Mouse (Mus musculus) gastrocnemius, postnatal 14 days (tissue): ENCODE results near the gene Sh3pxd2a. TPM values are rescaled to one million over a fixed set of nuclear protein-coding genes. Genes with fewer than 3 reads are reported as not detected.

Experiments
- DNase-seq: peaks from one replicate; pipeline ENCODE4 v3.0.0; 2021; ENCODE audit warnings: mixed read lengths
- intact Hi-C: fragments of 180-260 bp; cut with DNase I; formaldehyde crosslinking; loops from one replicate; pipeline ENCODE4 v1.15.1; 2025; ENCODE audit warnings: low total_unique reads
- total RNA-seq, 2 experiments: library from RNA; stranded (reverse); gene quantifications; 2 replicates each; pipeline ENCODE4 v1.2.3; 2021

Gene Sh3pxd2a
- total RNA-seq, 2 experiments from 2014 or later = 50.6 to 58.9 TPM

DNA sequence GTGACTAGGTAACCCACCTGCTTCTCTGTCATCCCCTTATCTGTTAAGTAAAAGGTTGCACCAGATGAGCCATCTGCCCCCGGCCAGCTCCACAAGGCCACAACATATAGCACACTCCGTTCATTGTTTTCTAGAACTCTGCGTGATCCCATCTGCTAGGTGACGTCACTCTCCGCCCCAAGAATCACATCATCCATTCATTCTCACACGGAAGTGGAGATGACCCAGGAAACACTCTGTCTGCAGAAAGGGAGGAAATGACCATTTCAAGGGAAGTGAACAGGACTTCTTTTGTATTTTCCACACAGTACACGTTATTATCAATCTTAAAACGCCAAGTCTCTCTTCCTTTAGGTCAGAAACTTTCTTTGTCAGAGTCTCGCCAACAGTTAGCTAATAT is 2.8 kb downstream of the Sh3pxd2a start:
- intact Hi-C loops = no loop called here

GRCm38 (mm10) chr19:47460120-47460960 is 3.9 kb downstream of the Sh3pxd2a start:
- intact Hi-C loops = no loop called here
- no peak for DNase-seq

More for the DNA sequence above, 2.8 kb downstream of the Sh3pxd2a start:
- no peak for DNase-seq

- intact Hi-C loops = no loop called here
- no peak for DNase-seq
Observed at GRCm38 (mm10) chr19:47459214-47459613, 5.0 kb downstream of the Sh3pxd2a start.

DNA sequence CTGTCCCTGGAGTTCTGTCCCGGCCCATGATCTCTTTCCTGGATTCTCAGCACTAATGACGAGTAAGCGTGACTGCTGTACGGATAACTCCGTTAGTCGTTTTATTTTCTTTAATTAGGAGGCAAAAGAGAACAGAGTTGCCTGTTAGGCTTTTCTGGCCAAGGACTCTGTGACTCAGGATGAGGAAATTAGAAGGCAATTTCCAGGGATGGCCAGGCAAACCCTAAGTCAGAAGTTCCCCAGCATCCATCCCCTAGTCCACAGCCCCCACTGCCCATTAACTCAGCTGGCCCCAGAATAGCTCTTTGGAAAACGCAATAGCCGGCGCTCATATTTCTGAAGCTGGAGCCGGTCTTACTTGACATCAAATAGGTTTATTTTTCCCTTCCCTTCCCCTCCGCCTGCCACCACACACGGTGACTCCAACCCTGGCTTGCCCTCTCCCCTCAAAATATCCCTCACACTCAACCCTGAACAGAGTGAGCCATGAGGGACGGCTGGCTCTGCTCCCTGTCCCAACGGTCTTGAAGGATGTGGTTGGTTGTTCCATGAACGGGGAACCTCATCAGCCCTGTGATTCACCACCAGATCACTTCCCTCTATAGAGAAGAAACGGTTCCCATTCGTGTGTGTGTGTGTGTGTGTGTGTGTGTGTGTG is 5.6 kb downstream of the Sh3pxd2a start:
- DNase-seq = peak; percentile 61
- intact Hi-C loops = no loop called here

DNA sequence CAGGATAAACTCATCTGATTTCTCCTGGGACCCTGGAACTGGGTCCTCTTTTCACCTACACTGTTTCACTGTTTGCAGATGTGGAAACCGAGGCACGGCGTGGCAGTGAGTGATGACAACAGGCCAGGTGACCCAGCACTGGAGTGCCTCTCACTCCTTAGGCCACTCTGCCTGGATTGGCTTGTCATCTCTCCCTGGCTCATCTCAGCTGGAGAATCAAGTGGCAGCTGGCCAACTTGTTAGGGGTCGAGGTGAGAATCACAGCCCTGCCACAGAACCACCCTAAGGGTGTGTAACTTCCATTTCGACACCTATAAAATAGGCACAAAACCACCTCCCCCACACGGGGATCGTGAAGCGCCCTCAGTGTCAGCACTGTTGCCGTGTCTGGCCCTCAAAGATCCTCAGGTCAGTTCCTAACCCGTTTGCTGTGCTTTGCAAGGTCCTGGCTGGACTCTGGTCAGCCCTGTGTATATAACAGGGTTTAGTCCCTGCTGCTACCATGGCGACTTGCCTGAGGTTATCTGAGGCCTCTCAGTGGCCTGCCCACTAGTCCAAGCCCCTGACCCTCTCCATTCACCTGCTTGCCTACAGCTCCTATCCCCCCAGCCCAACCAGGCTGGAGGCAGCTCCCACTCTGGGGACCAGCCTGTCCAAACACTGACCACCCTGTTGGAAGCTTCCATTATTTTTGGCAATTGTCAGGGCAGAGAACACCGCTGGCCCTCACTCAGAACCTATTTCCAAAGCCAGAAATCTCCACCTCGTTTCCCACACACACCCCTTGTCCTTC is 6.3 kb downstream of the Sh3pxd2a start:
- intact Hi-C loops = no loop called here
- peak; percentile 52 for DNase-seq

- intact Hi-C loops = no loop called here
- no peak for DNase-seq
Observed at GRCm38 (mm10) chr19:47456021-47456420, 8.2 kb downstream of the Sh3pxd2a start.

- intact Hi-C loops = no loop called here
- DNase-seq = no peak
Observed at GRCm38 (mm10) chr19:47455001-47455755, 9.0 kb downstream of the Sh3pxd2a start.

- DNase-seq = no peak
- intact Hi-C loops = no loop called here
Observed at GRCm38 (mm10) chr19:47454167-47455000, 9.8 kb downstream of the Sh3pxd2a start.

- no peak for DNase-seq
- intact Hi-C loops = no loop called here
Observed at GRCm38 (mm10) chr19:47453352-47453751, 10.8 kb downstream of the Sh3pxd2a start.

GRCm38 (mm10) chr19:47452682-47453081 is 11.5 kb downstream of the Sh3pxd2a start:
- intact Hi-C loops = no loop called here
- peak; percentile 62 for DNase-seq

- no peak for DNase-seq
- intact Hi-C loops = no loop called here
Observed at GRCm38 (mm10) chr19:47452211-47452610, 12.0 kb downstream of the Sh3pxd2a start.

DNA sequence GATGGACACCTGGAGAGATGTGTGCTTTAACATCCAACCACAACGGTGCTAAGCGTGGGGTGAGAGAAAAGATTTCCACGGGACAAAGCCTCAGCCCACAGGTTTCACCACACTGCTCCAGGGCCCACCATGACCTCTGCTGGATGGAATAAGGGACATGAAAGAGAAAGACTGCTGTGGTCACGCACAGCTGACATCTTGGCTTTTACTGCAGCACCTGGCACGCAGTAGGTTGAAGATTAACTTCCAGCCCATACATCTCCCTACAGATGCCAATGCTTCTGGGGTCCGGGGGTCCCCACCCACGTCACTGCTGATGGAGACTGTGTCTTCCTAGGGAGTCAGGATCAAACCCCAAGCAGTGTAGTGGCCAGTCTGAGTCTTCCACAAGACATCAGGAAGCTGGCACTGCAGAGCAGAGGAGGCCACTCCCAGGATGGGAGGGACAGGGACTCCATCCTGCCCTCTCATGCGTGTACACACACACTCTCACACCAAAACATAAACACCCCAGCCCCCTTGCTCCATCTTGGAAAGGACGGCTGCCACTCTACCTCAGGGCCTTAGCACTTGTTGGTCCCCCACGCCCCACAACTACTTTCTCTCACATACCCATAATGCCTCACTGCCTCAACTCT is 12.6 kb downstream of the Sh3pxd2a start:
- DNase-seq = no peak
- intact Hi-C loops = no loop called here

GRCm38 (mm10) chr19:47450261-47451137 is 13.7 kb downstream of the Sh3pxd2a start:
- DNase-seq = peak; percentile 55
- intact Hi-C loops = no loop called here

DNA sequence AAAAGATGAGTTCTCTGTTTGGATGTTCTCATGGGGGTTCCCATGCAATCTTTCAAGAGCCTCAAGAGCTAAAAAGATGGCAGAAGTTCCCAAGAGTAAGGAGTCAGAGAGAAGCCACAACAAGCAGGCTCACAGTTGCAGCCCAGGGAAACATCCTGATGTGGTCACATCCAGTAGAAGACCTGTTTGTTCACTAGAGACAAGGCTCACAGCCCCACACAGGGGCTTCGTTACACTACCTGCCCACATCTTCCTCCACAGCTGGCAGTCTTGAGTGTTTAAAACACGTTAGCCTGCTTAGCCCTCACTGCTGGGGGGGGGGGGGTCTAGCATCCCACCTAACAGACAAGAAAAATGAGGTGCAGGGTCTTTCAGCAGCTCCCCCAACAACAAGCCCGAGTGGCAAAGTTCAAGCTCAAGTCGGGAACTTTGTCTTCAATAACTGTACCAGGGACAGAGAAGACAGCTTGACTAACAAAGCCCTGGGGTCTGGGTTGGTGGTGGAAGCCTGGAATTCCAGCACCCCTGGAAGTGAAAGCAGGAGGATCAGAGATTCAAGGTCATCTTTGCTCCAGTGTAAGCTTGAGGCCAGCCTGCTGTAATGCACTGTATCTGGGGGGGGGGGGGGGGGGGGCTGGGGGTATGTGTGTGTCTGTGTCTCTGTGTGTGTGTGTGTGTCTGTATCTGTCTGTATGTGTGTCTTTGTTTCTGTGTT is 14.5 kb downstream of the Sh3pxd2a start:
- intact Hi-C loops = no loop called here
- DNase-seq = peak; percentile 3

DNA sequence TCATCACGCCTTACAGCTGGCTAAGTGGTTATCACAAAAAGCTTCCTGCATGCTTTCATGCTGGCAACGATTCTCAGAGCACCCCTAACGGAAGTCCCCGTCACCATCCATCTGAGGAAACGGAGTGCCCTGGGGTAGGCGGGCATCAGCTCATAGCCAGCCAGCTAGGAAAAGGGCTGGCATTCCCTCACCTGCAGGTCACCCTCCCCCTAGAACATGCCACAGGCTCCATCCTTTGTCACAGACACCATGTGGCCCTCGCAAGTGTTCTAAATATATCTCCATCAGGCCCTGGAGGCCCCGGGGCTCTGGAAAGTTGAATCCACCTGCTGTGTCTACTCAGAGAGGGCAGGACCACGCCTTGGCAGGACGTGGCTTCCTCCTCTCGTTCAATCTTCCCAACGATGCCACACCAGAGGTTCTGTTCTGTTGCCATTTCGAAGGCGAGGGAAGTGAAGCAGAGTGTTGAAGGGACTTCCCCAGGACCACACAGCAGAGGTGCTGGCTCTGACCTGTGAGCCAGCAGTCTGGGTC is 15.5 kb downstream of the Sh3pxd2a start:
- DNase-seq = peak; percentile 19
- intact Hi-C loops = no loop called here

- intact Hi-C loops = no loop called here
- DNase-seq = peak; percentile 43
Observed at GRCm38 (mm10) chr19:47446841-47447365, 17.3 kb downstream of the Sh3pxd2a start.
